In genomic region chr4:106778116-106778788, GRCm38 (mm10) we compare ENCODE assay signal across 8 mouse cellular contexts. TPM values are rescaled to one million over a fixed set of nuclear protein-coding genes. Genes with fewer than 3 reads are reported as not detected.
A peak's percentile ranks its signal among the peaks of the same experiment; 100 is the strongest.
DNase-seq lines count a peak whose midpoint lies in the region; ATAC-seq and TF ChIP-seq lines count a peak whose summit lies in the region.

No protein-coding gene starts in this region.

- peak; percentile 96 to 97 for DNase-seq in adrenal gland, adult (ENCODE audit: inconsistent age in 2 of 2, low spot score in 1 of 2)
- DNase-seq in gastrocnemius, adult 2 months, result peak; percentile 99
- DNase-seq in layer of hippocampus, postnatal 10 days (ENCODE audit: low spot score in 2 of 2), result peak; percentile 81 to 86
- DNase-seq in ovary, postnatal 36 days (ENCODE audit: low spot score), result peak; percentile 94
- no peak for DNase-seq in thymus, postnatal 36 days

- intact Hi-C loops in gastrocnemius, adult 2 months (cut with DNase I), result no loop called here

- H3K4me3 ChIP-seq in cortical plate, adult 2 months (ENCODE audit: insufficient read depth, low read length), result no peak overlapping the region
- peak overlapping the region; percentile 2; the same call in 1 of the 2 replicates for H3K4me3 ChIP-seq in gastrocnemius, adult 2 months
- H3K4me3 ChIP-seq in hindbrain, embryonic 13.5 days, result no peak overlapping the region
- H3K4me3 ChIP-seq in lung, embryonic 15.5 days, result no peak overlapping the region

- peak; percentile 70 for ATAC-seq in hindbrain, embryonic 13.5 days (ENCODE audit: low FRiP score)
- peak; percentile 97 for ATAC-seq in lung, embryonic 15.5 days (ENCODE audit: borderline replicate concordance, extremely low read depth, low FRiP score, low TSS enrichment)

- WGBS in hindbrain, embryonic 13.5 days, result 29% methylated on average over 5 of the region's 5 CpGs
- 38% methylated on average over 5 of the region's 5 CpGs for WGBS in lung, embryonic 15.5 days

- no peak for TF ChIP-seq CTCF in cortical plate, adult 2 months (IDR thresholded peaks at IDR 0.05; ENCODE audit: extremely low read depth, insufficient read depth, low read length)
- no peak; the same call in 1 of the 2 replicates for TF ChIP-seq CTCF in gastrocnemius, adult 2 months (IDR thresholded peaks at IDR 0.05)

- H3K27ac ChIP-seq in cortical plate, adult 2 months (ENCODE audit: insufficient read depth, low read length), result peak overlapping the region; percentile 19; the same call in 1 of the 2 replicates
- peak overlapping the region; percentile 89 for H3K27ac ChIP-seq in gastrocnemius, adult 2 months
- peak overlapping the region; percentile 68 for H3K27ac ChIP-seq in hindbrain, embryonic 13.5 days
- peak overlapping the region; percentile 87 for H3K27ac ChIP-seq in lung, embryonic 15.5 days

- H3K4me1 ChIP-seq in cortical plate, adult 2 months (ENCODE audit: control insufficient read depth, insufficient read depth, low read length), result peaks cover 5% of the 10 kb centered on the region; the same call in 1 of the 2 replicates
- H3K4me1 ChIP-seq in hindbrain, embryonic 13.5 days (replicated peaks), result peaks cover 59% of the 10 kb centered on the region
- H3K4me1 ChIP-seq in lung, embryonic 15.5 days, result peaks cover 43% of the 10 kb centered on the region

- H3K4me2 ChIP-seq in hindbrain, embryonic 13.5 days, result no peak overlapping the region
- no peak overlapping the region for H3K4me2 ChIP-seq in lung, embryonic 15.5 days

- H3K9me3 ChIP-seq in hindbrain, embryonic 13.5 days, result no peaks in the 10 kb centered on the region
- no peaks in the 10 kb centered on the region for H3K9me3 ChIP-seq in lung, embryonic 15.5 days

- H3K27me3 ChIP-seq in hindbrain, embryonic 13.5 days, result no peaks in the 10 kb centered on the region
- no peaks in the 10 kb centered on the region for H3K27me3 ChIP-seq in lung, embryonic 15.5 days

- TF ChIP-seq POLR2A in cortical plate, adult 2 months (IDR thresholded peaks at IDR 0.05; ENCODE audit: extremely low read depth, insufficient read depth, low read length), result no peak

- no peaks in the 10 kb centered on the region for H3K36me3 ChIP-seq in hindbrain, embryonic 13.5 days
- H3K36me3 ChIP-seq in lung, embryonic 15.5 days, result no peaks in the 10 kb centered on the region

- no peak overlapping the region for H3K9ac ChIP-seq in hindbrain, embryonic 13.5 days
- peak overlapping the region; percentile 31; the same call in 1 of the 2 replicates for H3K9ac ChIP-seq in lung, embryonic 15.5 days

RNA-seq across cellular contexts. Expression of gene Acot11, which starts 26.5 kb away (rescaled TPM):
- polyA plus RNA-seq in cortical plate, adult 2 months (2012; rRNA removed), result 21.9 and 23.9 TPM in 2 replicates
- 10 to 100 TPM in 1 of 2 experiments, 1 to 10 TPM in 1; 7.1 to 17.3 TPM for total RNA-seq in gastrocnemius, adult 2 months (2021)
- polyA plus RNA-seq in hindbrain, embryonic 13.5 days (2015; fragmentation: Nextera tagmentation; extraction: Ambion mirVana), result 1.3 and 1.5 TPM in 2 replicates
- total RNA-seq in layer of hippocampus, postnatal 10 days (2021), result 10 to 100 TPM; 19.4 to 21.1 TPM
- 1.4 TPM in 2 replicates for polyA plus RNA-seq in lung, embryonic 15.5 days (2015; fragmentation: Nextera tagmentation; extraction: Ambion mirVana)

RNA-seq across cellular contexts. Expression of gene Fam151a, which starts 44.6 kb away (rescaled TPM):
- 0.06 TPM in 1 of 2 replicates, not detected in the other for polyA plus RNA-seq in cortical plate, adult 2 months (2012; rRNA removed)
- total RNA-seq in gastrocnemius, adult 2 months (2021), result not detected
- polyA plus RNA-seq in hindbrain, embryonic 13.5 days (2015; fragmentation: Nextera tagmentation; extraction: Ambion mirVana), result not detected in 2 replicates
- not detected for total RNA-seq in layer of hippocampus, postnatal 10 days (2021)
- polyA plus RNA-seq in lung, embryonic 15.5 days (2015; fragmentation: Nextera tagmentation; extraction: Ambion mirVana), result 0.19 and 0.30 TPM in 2 replicates

RNA-seq across cellular contexts. Expression of gene Mroh7, which starts 47.5 kb away (rescaled TPM):
- polyA plus RNA-seq in cortical plate, adult 2 months (2012; rRNA removed), result 9.5 and 9.7 TPM in 2 replicates
- under 1 TPM; 0.08 to 0.64 TPM for total RNA-seq in gastrocnemius, adult 2 months (2021)
- polyA plus RNA-seq in hindbrain, embryonic 13.5 days (2015; fragmentation: Nextera tagmentation; extraction: Ambion mirVana), result 0.21 and 0.36 TPM in 2 replicates
- 1 to 10 TPM; 1.9 to 3.5 TPM for total RNA-seq in layer of hippocampus, postnatal 10 days (2021)
- polyA plus RNA-seq in lung, embryonic 15.5 days (2015; fragmentation: Nextera tagmentation; extraction: Ambion mirVana), result 0.24 and 0.55 TPM in 2 replicates

Comparison
In these comparisons a context has a peak if more than half of its experiments do, and no peak if none do; other contexts are left out.
1. DNase-seq: peak in adrenal gland, adult (2 of 2), gastrocnemius, adult 2 months (single experiment), layer of hippocampus, postnatal 10 days (2 of 2) and ovary, postnatal 36 days (single experiment); none in thymus, postnatal 36 days (0 of 2).
2. H3K27ac ChIP-seq: peak in every context shown above with its lines; median percentile 89 in gastrocnemius, adult 2 months; 87 in lung, embryonic 15.5 days; 68 in hindbrain, embryonic 13.5 days; 19 in cortical plate, adult 2 months.